Mouse (Mus musculus) adrenal gland, postnatal 10 days (tissue): ENCODE measurements around the gene Lman1l. TPM values are rescaled to one million over a fixed set of nuclear protein-coding genes. Genes with fewer than 3 reads are reported as not detected.

Experiments
- DNase-seq: peaks from one replicate; pipeline ENCODE4 v3.0.0; 2021; ENCODE audit warnings: mixed read lengths
- total RNA-seq, 2 experiments: library from RNA; stranded (reverse); gene quantifications; 2 replicates each; pipeline ENCODE4 v1.2.3; 2021

The Lman1l gene
- total RNA-seq, 2 experiments from 2014 or later = not detected

- no peak for DNase-seq
Measured at GRCm38 (mm10) chr9:57577144-57577849, 43.3 kb downstream of the Lman1l start.

- DNase-seq = no peak
Measured at GRCm38 (mm10) chr9:57575577-57575976, 45.0 kb downstream of the Lman1l start.

- no peak for DNase-seq
Measured at GRCm38 (mm10) chr9:57574397-57574796, 46.2 kb downstream of the Lman1l start.

- DNase-seq = no peak
Measured at GRCm38 (mm10) chr9:57568500-57568899, 52.1 kb downstream of the Lman1l start.

- no peak for DNase-seq
Measured at GRCm38 (mm10) chr9:57566846-57567245, 53.7 kb downstream of the Lman1l start.

GRCm38 (mm10) chr9:57565741-57566221 lies 54.8 kb downstream of the Lman1l start:
- DNase-seq = peak; percentile 49

- no peak for DNase-seq
Measured at GRCm38 (mm10) chr9:57564609-57565008, 56.0 kb downstream of the Lman1l start.

GRCm38 (mm10) chr9:57562896-57563372 lies 57.6 kb downstream of the Lman1l start:
- DNase-seq = peak; percentile 33

- no peak for DNase-seq
Measured at GRCm38 (mm10) chr9:57561711-57562099, 58.9 kb downstream of the Lman1l start.

- DNase-seq = peak; percentile 96
Measured at GRCm38 (mm10) chr9:57560861-57561710, 59.5 kb downstream of the Lman1l start, which contains the start of gene Scamp2. Gene Scamp2 (plus strand): TSS chr9:57560943.

GRCm38 (mm10) chr9:57560263-57560662 lies 60.3 kb downstream of the Lman1l start:
- DNase-seq = no peak

- DNase-seq = no peak
Measured at GRCm38 (mm10) chr9:57559568-57559967, 61.0 kb downstream of the Lman1l start.

- DNase-seq = no peak
Measured at GRCm38 (mm10) chr9:57558625-57559024, 61.9 kb downstream of the Lman1l start.

- no peak for DNase-seq
Measured at GRCm38 (mm10) chr9:57557215-57557614, 63.4 kb downstream of the Lman1l start.

Other genes starting within 250 kb of the Lman1l start
- gene Ppcdc, start 180.7 kb downstream of the Lman1l start, total RNA-seq = 10 to 100 TPM; 13.9 to 21.9 TPM
- gene Scamp5, start 152.7 kb downstream of the Lman1l start, total RNA-seq = 10 to 100 TPM; 15.2 to 19.9 TPM
- gene Rpp25, start 116.7 kb downstream of the Lman1l start, total RNA-seq = 1 to 10 TPM; 1.8 to 3.6 TPM
- 1,000 to 10,000 TPM; 1,277 to 1,442 TPM for gene Cox5a, start 99.5 kb downstream of the Lman1l start, total RNA-seq
- 10 to 100 TPM; 19.6 to 23.4 TPM for gene Fam219b, start 83.2 kb downstream of the Lman1l start, total RNA-seq
- 10 to 100 TPM; 31.1 to 47.1 TPM for gene Mpi, start 68.0 kb downstream of the Lman1l start, total RNA-seq
- gene Scamp2, start 59.8 kb downstream of the Lman1l start, total RNA-seq = 10 to 100 TPM; 42.9 to 48.5 TPM
- gene Ulk3, start 31.3 kb downstream of the Lman1l start, total RNA-seq = 10 to 100 TPM in 1 of 2 experiments, 1 to 10 TPM in 1; 9.2 to 17.0 TPM
- gene Cplx3, start 14.5 kb downstream of the Lman1l start, total RNA-seq = not detected
- gene Csk, start 32.9 kb upstream of the Lman1l start, total RNA-seq = 10 to 100 TPM; 61.5 to 63.7 TPM
- gene Cyp1a2, start 62.9 kb upstream of the Lman1l start, total RNA-seq = 10 to 100 TPM; 14.5 to 36.5 TPM
- under 1 TPM; 0.15 to 0.45 TPM for gene Cyp1a1, start 67.2 kb upstream of the Lman1l start, total RNA-seq
- 10 to 100 TPM; 11.7 to 12.0 TPM for gene Edc3, start 87.8 kb upstream of the Lman1l start, total RNA-seq
- gene Clk3, start 145.1 kb upstream of the Lman1l start, total RNA-seq = 10 to 100 TPM; 65.3 to 79.1 TPM
- gene Arid3b, start 216.0 kb upstream of the Lman1l start, total RNA-seq = 1 to 10 TPM; 3.3 to 4.4 TPM